Mouse (Mus musculus): ENCODE data around the gene Dusp21.

DNA sequence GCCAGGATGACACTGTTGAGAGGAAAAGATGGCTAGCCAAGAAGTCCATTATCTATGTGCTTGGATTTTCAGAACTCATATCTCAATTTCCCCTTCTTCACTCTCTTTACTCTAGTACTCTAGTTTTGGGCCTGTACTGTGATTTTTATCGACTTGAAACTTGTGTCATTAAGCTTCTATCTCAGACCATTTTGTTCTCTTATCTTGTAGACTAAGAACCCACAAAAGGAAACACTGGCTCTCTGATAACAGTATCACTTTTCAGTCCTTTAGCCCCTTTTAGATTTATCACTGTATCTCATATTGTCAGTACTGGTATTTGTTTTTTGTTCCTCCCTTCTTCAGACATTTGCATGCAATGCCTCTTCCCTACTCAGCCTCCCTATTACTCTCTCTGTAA is 33.8 kb downstream of the Dusp21 start:
- no peak for TF ChIP-seq CTCF (IDR thresholded peaks at IDR 0.05; ENCODE audit: borderline replicate concordance, extremely low read depth, insufficient read depth, insufficient read length)
- no peak for TF ChIP-seq POLR2A (IDR thresholded peaks at IDR 0.05; ENCODE audit: borderline replicate concordance, extremely low read depth, insufficient read depth, insufficient read length, poor library complexity, severe bottlenecking)

Measured in brain, embryonic 14.5 days (tissue).